Mouse (Mus musculus) urinary bladder, postnatal 14 days (tissue): ENCODE results near the gene Iqcc.

Source experiments
- DNase-seq: peaks from one replicate; pipeline ENCODE4 v3.0.0; 2021; ENCODE audit warnings: low spot score

The Iqcc gene

GRCm38 (mm10) chr4:129578466-129578865 lies 40.4 kb downstream of the Iqcc start, which contains the start of gene Fam167b:
Fam167b (minus strand) TSS chr4:129578549.
- no peak for DNase-seq

DNA sequence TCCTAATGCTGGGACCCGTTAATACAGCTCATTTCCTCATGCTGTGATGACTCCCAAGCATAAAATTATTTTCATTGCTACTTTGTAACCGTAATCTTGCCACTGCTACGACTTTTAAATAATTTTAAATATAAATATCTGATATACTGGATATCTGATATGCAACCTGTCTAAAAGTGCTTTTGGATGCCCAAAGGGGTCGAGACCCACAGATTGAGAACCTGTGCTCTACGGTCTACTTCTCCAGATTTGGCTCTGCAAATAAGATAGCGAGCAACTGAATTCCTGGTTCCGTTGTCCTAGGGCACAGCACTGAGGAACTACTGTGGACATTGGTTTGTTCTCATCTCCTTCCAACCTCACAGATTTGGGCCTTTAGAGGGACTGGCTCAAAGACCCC lies 41.2 kb downstream of the Iqcc start:
- no peak for DNase-seq

- DNase-seq: peak; percentile 71
Observed at GRCm38 (mm10) chr4:129576863-129577491, 41.9 kb downstream of the Iqcc start.

GRCm38 (mm10) chr4:129575171-129575844 lies 43.6 kb downstream of the Iqcc start:
- no peak for DNase-seq

- no peak for DNase-seq
Observed at GRCm38 (mm10) chr4:129573430-129573829, 45.5 kb downstream of the Iqcc start, which contains the start of gene Lck. Lck (minus strand) TSS chr4:129573641.

DNA sequence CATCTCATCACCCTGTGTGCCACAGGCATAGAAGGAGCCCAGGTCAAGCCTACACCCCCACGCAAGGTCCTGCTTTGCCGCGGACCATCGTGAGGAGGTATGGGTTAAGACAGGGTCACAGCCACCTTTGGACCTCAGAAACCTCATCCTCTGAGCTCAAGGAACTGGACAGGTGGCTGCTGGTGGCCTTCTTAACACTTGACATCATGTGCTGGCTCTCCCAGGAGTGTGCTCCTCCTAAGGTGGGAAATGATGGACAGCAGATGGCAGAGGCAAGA lies 45.9 kb downstream of the Iqcc start:
- no peak for DNase-seq

GRCm38 (mm10) chr4:129572236-129573092 lies 46.4 kb downstream of the Iqcc start:
- DNase-seq: no peak

- DNase-seq: no peak
Observed at GRCm38 (mm10) chr4:129571551-129572084, 47.3 kb downstream of the Iqcc start.

GRCm38 (mm10) chr4:129570028-129570427 lies 48.9 kb downstream of the Iqcc start:
- no peak for DNase-seq

GRCm38 (mm10) chr4:129568366-129568765 lies 50.5 kb downstream of the Iqcc start:
- DNase-seq: no peak

DNA sequence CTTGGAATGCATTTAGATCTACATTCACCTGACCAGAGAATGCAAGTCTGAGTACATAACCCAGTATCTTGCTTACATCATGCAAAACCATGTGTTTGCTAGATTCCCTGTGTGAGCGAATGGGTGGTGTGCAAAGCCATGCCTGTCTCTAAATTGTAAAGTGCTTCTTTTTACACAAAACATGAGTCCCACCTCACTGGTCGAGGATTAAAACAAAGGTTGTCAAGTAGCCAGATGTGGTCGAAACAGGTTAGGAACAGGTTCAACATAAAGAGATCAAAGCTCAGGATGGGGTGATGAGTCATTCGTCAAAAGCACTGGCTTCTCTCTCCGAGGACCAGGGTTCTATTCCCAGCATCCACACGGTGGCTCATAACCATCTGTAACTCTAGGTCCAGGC lies 53.8 kb downstream of the Iqcc start:
- DNase-seq: no peak
